Mouse (Mus musculus) liver, postnatal 0 days (tissue): ENCODE results near the gene Mroh2a. TPM values are rescaled to one million over a fixed set of nuclear protein-coding genes. Genes with fewer than 3 reads are reported as not detected.
A peak's percentile ranks its signal among the peaks of the same experiment; 100 is the strongest.

Experiments used
- ATAC-seq: fragments of 200-750 bp; cut with Nextera tagmentation; 2 replicates; pipeline ENCODE4 v1.8.0; 2017; ENCODE audit warnings: mild to moderate bottlenecking, moderate library complexity
- DNase-seq: peaks from one replicate; pipeline ENCODE4 v3.0.0-alpha.2; 2016
- H3K27ac ChIP-seq: fragments of 300-500 bp; sonication (generic); 2 replicates; pipeline ENCODE4 v1.5.1; 2014; ENCODE audit warnings: antibody characterized with exemption, moderate library complexity, mild to moderate bottlenecking, low read depth
- H3K27me3 ChIP-seq: fragments of 300-500 bp; sonication (generic); 2 replicates; pipeline ENCODE4 v1.6.1; 2014; ENCODE audit warnings: low read length, control low read depth, mixed read lengths; ENCODE audit not compliant: insufficient read depth
- H3K36me3 ChIP-seq: fragments of 300-500 bp; sonication (generic); replicated peaks from 2 replicates; pipeline ENCODE4 v1.6.1; 2014; ENCODE audit warnings: mild to moderate bottlenecking, control low read depth, low read length, moderate library complexity, mixed read lengths; ENCODE audit not compliant: insufficient read depth
- H3K4me1 ChIP-seq: fragments of 300-500 bp; sonication (generic); 2 replicates; pipeline ENCODE4 v1.6.1; 2014; ENCODE audit warnings: antibody characterized with exemption, mild to moderate bottlenecking, control low read depth; ENCODE audit not compliant: insufficient read depth
- H3K4me2 ChIP-seq: fragments of 300-500 bp; sonication (generic); 2 replicates; pipeline ENCODE4 v1.6.1; 2014; ENCODE audit warnings: low read depth, mild to moderate bottlenecking, low read length, moderate library complexity, mixed read lengths
- H3K4me3 ChIP-seq: fragments of 300-500 bp; sonication (generic); 2 replicates; pipeline ENCODE4 v1.5.1; 2014; ENCODE audit warnings: low read depth, low read length
- H3K9ac ChIP-seq: fragments of 300-500 bp; sonication (generic); replicated peaks from 2 replicates; pipeline ENCODE4 v1.6.1; 2014; ENCODE audit warnings: mild to moderate bottlenecking, moderate library complexity
- H3K9me3 ChIP-seq: fragments of 300-500 bp; sonication (generic); 2 replicates; pipeline ENCODE4 v1.6.1; 2016; ENCODE audit warnings: mild to moderate bottlenecking, control low read depth, low read length, mixed read lengths
- CTCF ChIP-seq: sonication (generic); IDR thresholded peaks from 2 replicates; pipeline ENCODE4 v1.5.1; 2016; ENCODE audit warnings: antibody characterized with exemption, low read depth
- EP300 ChIP-seq: IDR thresholded peaks from 2 replicates; pipeline ENCODE4 v1.6.1; 2016; ENCODE audit warnings: antibody characterized with exemption, low read depth, mild to moderate bottlenecking
- WGBS: fragments of 180-500 bp; shearing (Covaris S2); extraction: QIAGEN DNeasy Blood & Tissue Kit; methylation state at CpG from one replicate; pipeline ENCODE4 v1.1.7; 2014; ENCODE audit not compliant: insufficient replicate concordance; 5-methylcytosine and 5-hydroxymethylcytosine counted together
- polyA plus RNA-seq: library from polyadenylated mRNA; unstranded; fragments of >200 nt; fragmentation: Nextera tagmentation; extraction: Ambion mirVana; gene quantifications from 2 replicates; pipeline ENCODE4 v1.2.1, GENCODE M21; 2015

Mroh2a gene
- polyA plus RNA-seq, 1 experiment from 2014 or later: 0.61 TPM

DNA sequence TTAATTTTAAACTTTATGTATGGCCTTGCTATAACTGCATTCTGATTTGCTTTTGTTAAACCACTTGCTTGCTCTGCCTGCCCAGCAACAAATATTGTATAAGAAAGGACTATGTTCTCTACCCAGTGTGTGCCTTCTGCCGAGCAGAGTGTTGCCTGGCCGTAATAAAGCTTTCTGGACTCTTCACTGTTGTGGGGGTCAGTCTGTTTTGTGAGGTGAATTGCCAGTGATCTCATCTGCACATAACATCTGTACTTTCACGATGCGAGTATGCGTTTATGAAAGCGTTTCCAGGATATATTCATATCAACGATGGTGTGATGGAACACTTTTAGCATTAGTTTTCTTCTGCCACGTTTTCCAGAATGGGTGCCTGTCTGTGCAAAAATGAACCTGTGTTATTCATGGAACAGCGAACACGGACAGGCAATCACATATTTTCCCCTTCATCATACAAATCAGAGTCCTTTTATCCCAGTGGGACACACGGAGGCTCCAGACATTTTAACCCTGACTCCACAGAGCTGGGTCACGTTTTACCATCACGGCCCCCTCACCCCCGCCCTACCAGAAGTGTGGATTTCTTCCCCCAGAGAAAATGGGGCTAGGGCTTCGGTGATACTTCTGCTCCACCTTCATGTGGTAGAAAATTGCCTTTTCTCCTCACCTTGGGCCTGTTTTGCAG lies 53.4 kb downstream of the Mroh2a start:
- no peak for ATAC-seq

DNA sequence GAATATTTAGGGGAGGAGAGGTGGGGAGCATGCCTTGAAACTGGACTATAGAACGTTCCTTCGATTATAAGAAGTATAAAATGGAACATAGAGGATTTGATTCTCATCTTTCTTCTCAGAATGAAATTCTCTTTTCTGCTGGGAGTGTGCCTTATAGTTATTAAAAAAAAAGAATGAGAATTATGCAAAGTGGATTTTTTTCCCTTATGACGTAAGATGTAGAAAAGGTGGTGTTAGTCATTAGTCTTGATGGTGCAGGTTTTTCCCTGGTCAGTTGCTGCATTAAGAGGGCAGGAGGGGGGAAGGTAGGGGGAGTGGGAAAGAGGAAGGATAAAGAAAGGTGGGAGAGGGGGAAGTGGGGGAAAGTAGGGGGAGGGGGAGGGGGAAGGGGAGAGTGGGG lies 55.5 kb downstream of the Mroh2a start:
- Histone ChIP-seq H3K27ac (no peak overlapping the region), H3K4me1 (peaks cover 39% of the 10 kb centered on the region), H3K27me3 (no peaks in the 10 kb centered on the region), H3K4me2 (no peak overlapping the region), H3K36me3 (no peaks in the 10 kb centered on the region), H3K9ac (no peak overlapping the region), H3K9me3 (no peaks in the 10 kb centered on the region), H3K4me3 (no peak overlapping the region)
- no peak for TF ChIP-seq CTCF
- no peak for TF ChIP-seq EP300
- no peak for DNase-seq
- WGBS: 57% methylated on average over 3 of the region's 3 CpGs
- no peak for ATAC-seq

More for the DNA sequence above, 53.4 kb downstream of the Mroh2a start:
- Histone ChIP-seq H3K27me3 (no peaks in the 10 kb centered on the region), H3K4me3 (no peak overlapping the region), H3K36me3 (peaks cover 9% of the 10 kb centered on the region), H3K27ac (peak overlapping the region; percentile 90), H3K9ac (no peak overlapping the region), H3K9me3 (no peaks in the 10 kb centered on the region), H3K4me1 (peaks cover 55% of the 10 kb centered on the region), H3K4me2 (no peak overlapping the region)
- no peak for DNase-seq
- 67% methylated on average over 15 of the region's 15 CpGs for WGBS
- TF ChIP-seq CTCF: no peak
- no peak for TF ChIP-seq EP300

DNA sequence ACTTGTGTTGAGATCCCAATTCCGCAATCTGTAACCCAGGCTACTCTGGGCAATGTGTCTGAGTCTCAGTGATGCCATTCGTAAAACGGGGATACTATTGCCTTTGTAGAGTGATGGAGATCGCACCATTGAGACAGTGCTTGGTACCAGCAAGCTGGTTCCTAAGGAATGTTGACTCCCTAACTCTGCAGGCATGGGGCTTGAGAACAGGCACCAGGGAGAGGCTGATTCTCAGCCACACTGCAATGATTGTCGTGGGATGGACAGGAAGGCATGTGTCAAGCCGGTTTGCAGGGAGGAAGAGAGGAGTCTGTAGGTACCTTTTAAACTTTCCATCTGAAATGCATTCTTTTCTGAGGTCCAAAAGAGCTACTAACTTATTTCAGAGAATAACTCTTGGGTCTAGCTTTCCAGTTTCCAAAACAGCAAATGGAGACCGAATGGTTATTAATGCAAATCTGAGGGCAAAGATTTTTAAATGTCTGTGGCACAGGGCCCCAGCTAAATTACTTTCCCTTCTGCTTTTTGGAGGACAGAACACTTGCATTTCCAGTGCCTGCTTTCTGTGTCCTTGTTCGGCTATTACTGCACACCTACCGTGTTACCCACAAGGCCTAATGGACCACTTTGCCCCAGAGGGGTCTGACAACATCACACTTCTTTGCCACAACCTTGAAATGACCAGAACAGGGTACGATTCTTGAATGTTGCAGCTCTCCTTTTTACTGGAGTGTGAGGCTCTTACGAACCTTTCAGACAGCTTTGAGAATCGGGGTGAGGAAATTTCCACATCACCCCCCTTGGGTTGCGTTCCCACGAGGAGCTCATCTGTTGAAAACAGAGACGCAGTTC lies 56.8 kb downstream of the Mroh2a start:
- no peak for DNase-seq
- no peak for ATAC-seq
- TF ChIP-seq CTCF: no peak
- no peak for TF ChIP-seq EP300
- Histone ChIP-seq H3K27me3 (no peaks in the 10 kb centered on the region), H3K4me1 (peaks cover 30% of the 10 kb centered on the region), H3K4me3 (no peak overlapping the region), H3K9ac (no peak overlapping the region), H3K9me3 (no peaks in the 10 kb centered on the region), H3K36me3 (no peaks in the 10 kb centered on the region), H3K27ac (no peak overlapping the region), H3K4me2 (no peak overlapping the region)
- 70% methylated on average over 15 of the region's 15 CpGs for WGBS

DNA sequence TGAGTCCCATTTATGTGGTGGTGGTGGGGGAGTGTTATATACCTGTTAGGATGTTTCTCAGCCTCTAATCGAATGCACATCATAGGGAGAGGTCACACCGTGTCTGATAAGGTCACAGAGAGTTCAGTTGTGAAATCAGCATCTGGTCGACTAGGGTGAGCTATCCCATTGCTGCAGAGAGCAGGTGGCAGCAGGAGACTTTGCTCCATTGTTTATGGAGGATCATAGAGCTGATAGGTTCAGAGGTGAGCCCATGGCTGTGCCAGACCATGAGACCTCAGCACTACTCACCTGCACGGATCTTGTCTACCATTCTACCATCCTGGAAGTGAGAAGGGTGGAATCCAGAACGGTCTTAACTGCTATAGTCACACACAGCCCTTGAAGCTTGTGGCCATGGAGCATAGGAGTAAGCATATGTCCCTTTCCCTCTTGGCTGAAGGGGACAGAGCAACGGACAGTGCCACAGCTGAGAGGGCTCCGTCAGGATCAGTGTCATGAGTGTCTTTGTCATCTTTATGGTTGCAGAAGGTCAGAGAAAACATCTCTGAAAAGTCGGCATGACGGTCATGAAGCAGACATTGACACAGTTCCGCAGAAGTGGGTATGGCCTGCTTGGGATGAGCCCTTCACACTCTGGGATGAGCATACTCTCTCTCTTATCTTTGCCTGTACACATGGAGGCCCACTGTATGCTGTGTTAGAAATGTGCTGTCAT lies 57.6 kb downstream of the Mroh2a start:
- TF ChIP-seq CTCF (no peak), EP300 (no peak)
- H3K9me3 ChIP-seq: no peaks in the 10 kb centered on the region
- no peaks in the 10 kb centered on the region for H3K27me3 ChIP-seq
- 53% methylated on average over 10 of the region's 10 CpGs for WGBS
- ATAC-seq (peak; percentile 48), DNase-seq (no peak)
- H3K4me1 ChIP-seq: peaks cover 24% of the 10 kb centered on the region
- peak overlapping the region; percentile 40 for H3K27ac ChIP-seq
- H3K9ac ChIP-seq: no peak overlapping the region
- no peak overlapping the region for H3K4me3 ChIP-seq
- H3K4me2 ChIP-seq: no peak overlapping the region
- no peaks in the 10 kb centered on the region for H3K36me3 ChIP-seq

DNA sequence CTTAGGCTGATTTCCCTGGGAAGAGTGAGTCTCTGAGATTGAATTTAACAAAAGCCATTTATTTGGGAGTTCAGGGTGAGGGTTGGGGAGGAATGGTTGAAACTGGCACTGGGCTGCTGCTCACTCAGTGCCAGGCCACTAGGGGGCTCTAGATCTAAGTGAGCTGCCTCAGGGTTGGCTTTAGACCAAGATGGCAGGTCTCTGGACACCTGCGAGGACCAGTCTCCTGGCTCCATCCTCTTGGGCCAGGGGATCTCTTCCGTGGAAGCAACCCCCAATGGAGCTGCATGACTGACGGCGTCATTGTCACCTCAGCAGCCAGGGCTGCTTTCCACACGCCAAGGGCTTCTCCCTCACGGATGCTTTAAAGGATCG lies 58.1 kb downstream of the Mroh2a start:
- no peak overlapping the region for H3K27ac ChIP-seq
- no peaks in the 10 kb centered on the region for H3K27me3 ChIP-seq
- WGBS: 60% methylated on average over 7 of the region's 7 CpGs
- no peak overlapping the region for H3K4me3 ChIP-seq
- no peak overlapping the region for H3K9ac ChIP-seq
- no peak for TF ChIP-seq EP300
- TF ChIP-seq CTCF: no peak
- no peak overlapping the region for H3K4me2 ChIP-seq
- no peaks in the 10 kb centered on the region for H3K9me3 ChIP-seq
- H3K36me3 ChIP-seq: no peaks in the 10 kb centered on the region
- ATAC-seq (no peak), DNase-seq (peak; percentile 71)
- peaks cover 19% of the 10 kb centered on the region for H3K4me1 ChIP-seq

DNA sequence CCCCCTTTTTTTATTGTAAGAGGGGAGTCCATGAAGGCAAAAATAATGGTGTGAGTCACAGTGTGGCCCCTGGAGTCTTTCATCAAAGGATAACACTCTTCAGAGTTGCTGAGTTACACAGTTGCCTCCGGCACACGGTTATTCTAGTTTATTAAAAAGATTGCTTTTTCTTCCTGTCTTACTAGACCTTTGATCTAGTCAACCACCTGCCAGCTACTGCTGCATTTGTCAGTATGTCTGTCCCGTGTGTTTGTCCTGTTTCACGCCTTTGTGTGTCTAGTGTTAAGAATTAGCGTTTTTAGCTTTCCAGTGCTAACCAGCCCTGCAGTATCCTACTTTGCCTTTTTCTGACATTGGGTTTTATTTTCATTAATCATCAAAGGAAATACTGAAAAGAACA lies 58.9 kb downstream of the Mroh2a start:
- Histone ChIP-seq H3K27ac (no peak overlapping the region), H3K4me1 (peaks cover 14% of the 10 kb centered on the region), H3K9me3 (no peaks in the 10 kb centered on the region), H3K27me3 (no peaks in the 10 kb centered on the region), H3K9ac (no peak overlapping the region), H3K4me2 (no peak overlapping the region), H3K36me3 (no peaks in the 10 kb centered on the region), H3K4me3 (no peak overlapping the region)
- DNase-seq (no peak), ATAC-seq (no peak)
- 54% methylated on average over 5 of the region's 5 CpGs for WGBS
- TF ChIP-seq CTCF (no peak), EP300 (no peak)
